Mouse (Mus musculus): ENCODE data around the gene Tex44. TPM values are rescaled to one million over a fixed set of nuclear protein-coding genes. Genes with fewer than 3 reads are reported as not detected.

Gene Tex44
- polyA plus RNA-seq, 1 experiment, result not detected

- no peaks in the 10 kb centered on the region for H3K79me3 ChIP-seq (ENCODE audit: low read depth)
- H3ac ChIP-seq (ENCODE audit: control insufficient read depth, insufficient read length, low read depth), result no peak overlapping the region
- H3K79me2 ChIP-seq (ENCODE audit: control insufficient read depth, insufficient read depth), result no peaks in the 10 kb centered on the region
- H3K4me3 ChIP-seq (ENCODE audit: insufficient read depth, poor library complexity, severe bottlenecking), result no peak overlapping the region
- no peaks in the 10 kb centered on the region for H3K27me3 ChIP-seq (ENCODE audit: control insufficient read depth, insufficient read depth, insufficient read length)
- no peaks in the 10 kb centered on the region for H3K36me3 ChIP-seq (ENCODE audit: control insufficient read depth, insufficient read depth)
- no peak for TF ChIP-seq USF1 (IDR thresholded peaks at IDR 0.05; ENCODE audit: low read depth)
- TF ChIP-seq CEBPB (IDR thresholded peaks at IDR 0.05; ENCODE audit: low read depth), result no peak
- TF ChIP-seq MYOD1 (IDR thresholded peaks at IDR 0.05; ENCODE audit: control insufficient read depth, insufficient read length, low read depth), result no peak
- TF ChIP-seq FOSL1 (IDR thresholded peaks at IDR 0.05; ENCODE audit: insufficient read depth, low read length, poor library complexity, severe bottlenecking), result no peak
- TF ChIP-seq MAX (IDR thresholded peaks at IDR 0.05), result no peak
- TF ChIP-seq MYOG (IDR thresholded peaks at IDR 0.05; ENCODE audit: control insufficient read depth, extremely low read depth, insufficient read length), result no peak
- no peak for TF ChIP-seq CTCF (IDR thresholded peaks at IDR 0.05; ENCODE audit: control insufficient read depth, insufficient read depth, insufficient read length)
Observed at GRCm38 (mm10) chr1:86408515-86408914, 17.6 kb upstream of the Tex44 start.

GRCm38 (mm10) chr1:86409476-86409875 lies 16.7 kb upstream of the Tex44 start:
- Histone ChIP-seq H3K27me3 (ENCODE audit: control insufficient read depth, insufficient read depth, insufficient read length) (no peaks in the 10 kb centered on the region), H3K79me2 (ENCODE audit: control insufficient read depth, insufficient read depth) (no peaks in the 10 kb centered on the region), H3ac (ENCODE audit: control insufficient read depth, insufficient read length, low read depth) (no peak overlapping the region), H3K36me3 (ENCODE audit: control insufficient read depth, insufficient read depth) (no peaks in the 10 kb centered on the region), H3K79me3 (ENCODE audit: low read depth) (no peaks in the 10 kb centered on the region), H3K4me3 (ENCODE audit: insufficient read depth, poor library complexity, severe bottlenecking) (no peak overlapping the region)
- TF ChIP-seq FOSL1 (IDR thresholded peaks at IDR 0.05; ENCODE audit: insufficient read depth, low read length, poor library complexity, severe bottlenecking), result no peak
- no peak for TF ChIP-seq MAX (IDR thresholded peaks at IDR 0.05)
- TF ChIP-seq MYOG (IDR thresholded peaks at IDR 0.05; ENCODE audit: control insufficient read depth, extremely low read depth, insufficient read length), result no peak
- no peak for TF ChIP-seq CEBPB (IDR thresholded peaks at IDR 0.05; ENCODE audit: low read depth)
- no peak for TF ChIP-seq USF1 (IDR thresholded peaks at IDR 0.05; ENCODE audit: low read depth)
- no peak for TF ChIP-seq MYOD1 (IDR thresholded peaks at IDR 0.05; ENCODE audit: control insufficient read depth, insufficient read length, low read depth)
- TF ChIP-seq CTCF (IDR thresholded peaks at IDR 0.05; ENCODE audit: control insufficient read depth, insufficient read depth, insufficient read length), result no peak

- no peaks in the 10 kb centered on the region for H3K27me3 ChIP-seq (ENCODE audit: control insufficient read depth, insufficient read depth, insufficient read length)
- no peaks in the 10 kb centered on the region for H3K79me3 ChIP-seq (ENCODE audit: low read depth)
- no peaks in the 10 kb centered on the region for H3K36me3 ChIP-seq (ENCODE audit: control insufficient read depth, insufficient read depth)
- no peak for TF ChIP-seq USF1 (IDR thresholded peaks at IDR 0.05; ENCODE audit: low read depth)
- no peak for TF ChIP-seq FOSL1 (IDR thresholded peaks at IDR 0.05; ENCODE audit: insufficient read depth, low read length, poor library complexity, severe bottlenecking)
- TF ChIP-seq CEBPB (IDR thresholded peaks at IDR 0.05; ENCODE audit: low read depth), result no peak
- TF ChIP-seq MAX (IDR thresholded peaks at IDR 0.05), result no peak
- TF ChIP-seq CTCF (IDR thresholded peaks at IDR 0.05; ENCODE audit: control insufficient read depth, insufficient read depth, insufficient read length), result no peak
- no peak for TF ChIP-seq MYOD1 (IDR thresholded peaks at IDR 0.05; ENCODE audit: control insufficient read depth, insufficient read length, low read depth)
- TF ChIP-seq MYOG (IDR thresholded peaks at IDR 0.05; ENCODE audit: control insufficient read depth, extremely low read depth, insufficient read length), result no peak
- no peak overlapping the region for H3ac ChIP-seq (ENCODE audit: control insufficient read depth, insufficient read length, low read depth)
- no peak overlapping the region for H3K4me3 ChIP-seq (ENCODE audit: insufficient read depth, poor library complexity, severe bottlenecking)
- no peaks in the 10 kb centered on the region for H3K79me2 ChIP-seq (ENCODE audit: control insufficient read depth, insufficient read depth)
Observed at GRCm38 (mm10) chr1:86414715-86415114, 11.4 kb upstream of the Tex44 start.

- Histone ChIP-seq H3K36me3 (ENCODE audit: control insufficient read depth, insufficient read depth) (no peaks in the 10 kb centered on the region), H3K79me2 (ENCODE audit: control insufficient read depth, insufficient read depth) (no peaks in the 10 kb centered on the region), H3K27me3 (ENCODE audit: control insufficient read depth, insufficient read depth, insufficient read length) (no peaks in the 10 kb centered on the region), H3K79me3 (ENCODE audit: low read depth) (no peaks in the 10 kb centered on the region), H3ac (ENCODE audit: control insufficient read depth, insufficient read length, low read depth) (no peak overlapping the region), H3K4me3 (ENCODE audit: insufficient read depth, poor library complexity, severe bottlenecking) (no peak overlapping the region)
- no peak for TF ChIP-seq CEBPB (IDR thresholded peaks at IDR 0.05; ENCODE audit: low read depth)
- no peak for TF ChIP-seq CTCF (IDR thresholded peaks at IDR 0.05; ENCODE audit: control insufficient read depth, insufficient read depth, insufficient read length)
- no peak for TF ChIP-seq FOSL1 (IDR thresholded peaks at IDR 0.05; ENCODE audit: insufficient read depth, low read length, poor library complexity, severe bottlenecking)
- TF ChIP-seq MYOG (IDR thresholded peaks at IDR 0.05; ENCODE audit: control insufficient read depth, extremely low read depth, insufficient read length), result no peak
- TF ChIP-seq USF1 (IDR thresholded peaks at IDR 0.05; ENCODE audit: low read depth), result no peak
Observed at GRCm38 (mm10) chr1:86415144-86415543, 11.0 kb upstream of the Tex44 start.

- TF ChIP-seq CEBPB (IDR thresholded peaks at IDR 0.05; ENCODE audit: low read depth) (no peak), USF1 (IDR thresholded peaks at IDR 0.05; ENCODE audit: low read depth) (no peak), FOSL1 (IDR thresholded peaks at IDR 0.05; ENCODE audit: insufficient read depth, low read length, poor library complexity, severe bottlenecking) (no peak), MYOG (IDR thresholded peaks at IDR 0.05; ENCODE audit: control insufficient read depth, extremely low read depth, insufficient read length) (no peak), MAX (IDR thresholded peaks at IDR 0.05) (no peak), CTCF (IDR thresholded peaks at IDR 0.05; ENCODE audit: control insufficient read depth, insufficient read depth, insufficient read length) (no peak), MYOD1 (IDR thresholded peaks at IDR 0.05; ENCODE audit: control insufficient read depth, insufficient read length, low read depth) (no peak)
- Histone ChIP-seq H3K36me3 (ENCODE audit: control insufficient read depth, insufficient read depth) (no peaks in the 10 kb centered on the region), H3K4me3 (ENCODE audit: insufficient read depth, poor library complexity, severe bottlenecking) (no peak overlapping the region), H3K79me2 (ENCODE audit: control insufficient read depth, insufficient read depth) (no peaks in the 10 kb centered on the region), H3ac (ENCODE audit: control insufficient read depth, insufficient read length, low read depth) (no peak overlapping the region), H3K79me3 (ENCODE audit: low read depth) (no peaks in the 10 kb centered on the region), H3K27me3 (ENCODE audit: control insufficient read depth, insufficient read depth, insufficient read length) (no peaks in the 10 kb centered on the region)
Observed at GRCm38 (mm10) chr1:86415612-86416184, 10.4 kb upstream of the Tex44 start.

GRCm38 (mm10) chr1:86416321-86416720 lies 9.8 kb upstream of the Tex44 start:
- TF ChIP-seq CEBPB (IDR thresholded peaks at IDR 0.05; ENCODE audit: low read depth), result no peak
- TF ChIP-seq USF1 (IDR thresholded peaks at IDR 0.05; ENCODE audit: low read depth), result no peak
- TF ChIP-seq FOSL1 (IDR thresholded peaks at IDR 0.05; ENCODE audit: insufficient read depth, low read length, poor library complexity, severe bottlenecking), result no peak
- TF ChIP-seq MAX (IDR thresholded peaks at IDR 0.05), result no peak
- no peak for TF ChIP-seq CTCF (IDR thresholded peaks at IDR 0.05; ENCODE audit: control insufficient read depth, insufficient read depth, insufficient read length)
- TF ChIP-seq MYOD1 (IDR thresholded peaks at IDR 0.05; ENCODE audit: control insufficient read depth, insufficient read length, low read depth), result no peak
- no peak for TF ChIP-seq MYOG (IDR thresholded peaks at IDR 0.05; ENCODE audit: control insufficient read depth, extremely low read depth, insufficient read length)
- Histone ChIP-seq H3K79me2 (ENCODE audit: control insufficient read depth, insufficient read depth) (no peaks in the 10 kb centered on the region), H3K27me3 (ENCODE audit: control insufficient read depth, insufficient read depth, insufficient read length) (no peaks in the 10 kb centered on the region), H3ac (ENCODE audit: control insufficient read depth, insufficient read length, low read depth) (no peak overlapping the region), H3K36me3 (ENCODE audit: control insufficient read depth, insufficient read depth) (no peaks in the 10 kb centered on the region), H3K4me3 (ENCODE audit: insufficient read depth, poor library complexity, severe bottlenecking) (no peak overlapping the region), H3K79me3 (ENCODE audit: low read depth) (no peaks in the 10 kb centered on the region)
